Mouse (Mus musculus): Measurements from ENCODE around the gene Ccnc. TPM values are rescaled to one million over a fixed set of nuclear protein-coding genes. Genes with fewer than 3 reads are reported as not detected.

Ccnc gene
- total and polyA plus RNA-seq, 3 experiments = 4.0 to 14.1 (median 9.3) TPM

DNA sequence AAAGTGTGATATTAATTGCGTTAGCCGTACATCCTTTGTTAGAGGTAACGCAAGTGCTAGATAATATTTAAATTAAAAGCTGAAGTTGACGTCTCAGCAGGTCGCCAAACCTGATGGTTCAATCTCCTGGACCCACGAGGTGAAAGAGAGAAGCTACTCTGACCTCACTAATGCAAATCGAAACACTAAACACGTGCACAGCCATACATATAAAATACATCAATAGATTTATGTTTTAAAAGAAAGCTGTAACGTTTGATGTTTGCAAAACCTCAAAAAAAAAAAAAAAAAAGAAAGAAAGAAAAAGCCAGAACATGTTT lies 49.4 kb downstream of the Ccnc start:
- Histone ChIP-seq H3K27ac (no peak overlapping the region; the same call in 1 of the 2 replicates), H3K27me3 (ENCODE audit: control insufficient read depth, insufficient read depth, low read length) (no peaks in the 10 kb centered on the region), H3K4me1 (ENCODE audit: control insufficient read depth, insufficient read depth, low read length) (peaks cover 4% of the 10 kb centered on the region), H3K4me3 (peak overlapping the region; percentile 80), H3K9ac (ENCODE audit: low read depth, low read length) (no peak overlapping the region; the same call in 1 of the 2 replicates), H3K36me3 (ENCODE audit: control insufficient read depth, insufficient read depth, low read length) (peaks cover 3% of the 10 kb centered on the region), H3K79me2 (replicated peaks; ENCODE audit: control insufficient read depth, insufficient read depth, low read length) (no peaks in the 10 kb centered on the region)
- DNase-seq = no peak
- TF ChIP-seq CTCF (IDR thresholded peaks at IDR 0.05) (no peak), POLR2A (IDR thresholded peaks at IDR 0.05; ENCODE audit: insufficient read depth, low read depth, low read length) (no peak), EP300 (IDR thresholded peaks at IDR 0.05; ENCODE audit: insufficient read depth, low read depth, low read length) (no peak)
- 6% methylated on average over 9 of the region's 9 CpGs for WGBS
- intact Hi-C loops (cut with DNase I) = loop anchor here (2.0 to 5.0 kb wide), 2 partner anchors 50 to 70 kb away; partner anchors contain the start of genes Ccnc and Pnisr

- H3K4me1 ChIP-seq (ENCODE audit: control insufficient read depth, insufficient read depth, low read length) = peaks cover 4% of the 10 kb centered on the region
- no peak for TF ChIP-seq EP300 (IDR thresholded peaks at IDR 0.05; ENCODE audit: insufficient read depth, low read depth, low read length)
- no peak for TF ChIP-seq POLR2A (IDR thresholded peaks at IDR 0.05; ENCODE audit: insufficient read depth, low read depth, low read length)
- no peak for TF ChIP-seq CTCF (IDR thresholded peaks at IDR 0.05)
- no peak overlapping the region for H3K4me3 ChIP-seq
- H3K9ac ChIP-seq (ENCODE audit: low read depth, low read length) = no peak overlapping the region
- WGBS = 96% methylated on average over 12 of the region's 12 CpGs
- no peak overlapping the region for H3K27ac ChIP-seq
- no peaks in the 10 kb centered on the region for H3K27me3 ChIP-seq (ENCODE audit: control insufficient read depth, insufficient read depth, low read length)
- no peaks in the 10 kb centered on the region for H3K79me2 ChIP-seq (replicated peaks; ENCODE audit: control insufficient read depth, insufficient read depth, low read length)
- intact Hi-C loops (cut with DNase I) = no loop called here
- H3K36me3 ChIP-seq (ENCODE audit: control insufficient read depth, insufficient read depth, low read length) = peaks cover 3% of the 10 kb centered on the region
- DNase-seq = no peak
Measured at GRCm38 (mm10) chr4:21780816-21781726, 53.6 kb downstream of the Ccnc start.

- no peak for TF ChIP-seq POLR2A (IDR thresholded peaks at IDR 0.05; ENCODE audit: insufficient read depth, low read depth, low read length)
- no peak for TF ChIP-seq CTCF (IDR thresholded peaks at IDR 0.05)
- no peak for TF ChIP-seq EP300 (IDR thresholded peaks at IDR 0.05; ENCODE audit: insufficient read depth, low read depth, low read length)
- H3K4me1 ChIP-seq (ENCODE audit: control insufficient read depth, insufficient read depth, low read length) = no peaks in the 10 kb centered on the region
- no peaks in the 10 kb centered on the region; the same call in 1 of the 2 replicates for H3K36me3 ChIP-seq (ENCODE audit: control insufficient read depth, insufficient read depth, low read length)
- intact Hi-C loops (cut with DNase I) = loop anchor here (5.0 kb wide), 1 partner anchor 39 kb away; no protein-coding TSS in a partner anchor
- H3K79me2 ChIP-seq (replicated peaks; ENCODE audit: control insufficient read depth, insufficient read depth, low read length) = no peaks in the 10 kb centered on the region
- WGBS = 92% methylated on average over 12 of the region's 12 CpGs
- no peak overlapping the region for H3K27ac ChIP-seq
- H3K9ac ChIP-seq (ENCODE audit: low read depth, low read length) = no peak overlapping the region
- H3K27me3 ChIP-seq (ENCODE audit: control insufficient read depth, insufficient read depth, low read length) = no peaks in the 10 kb centered on the region
- no peak for DNase-seq
- no peak overlapping the region for H3K4me3 ChIP-seq
Measured at GRCm38 (mm10) chr4:21786268-21786667, 58.8 kb downstream of the Ccnc start.

GRCm38 (mm10) chr4:21788903-21789302 lies 61.4 kb downstream of the Ccnc start:
- no peaks in the 10 kb centered on the region for H3K36me3 ChIP-seq (ENCODE audit: control insufficient read depth, insufficient read depth, low read length)
- no peaks in the 10 kb centered on the region for H3K4me1 ChIP-seq (ENCODE audit: control insufficient read depth, insufficient read depth, low read length)
- H3K9ac ChIP-seq (ENCODE audit: low read depth, low read length) = no peak overlapping the region
- H3K4me3 ChIP-seq = no peak overlapping the region
- H3K79me2 ChIP-seq (replicated peaks; ENCODE audit: control insufficient read depth, insufficient read depth, low read length) = no peaks in the 10 kb centered on the region
- intact Hi-C loops (cut with DNase I) = loop anchor here (5.0 kb wide), 1 partner anchor 42 kb away; no protein-coding TSS in a partner anchor
- WGBS = 91% methylated on average over 6 of the region's 6 CpGs
- no peaks in the 10 kb centered on the region for H3K27me3 ChIP-seq (ENCODE audit: control insufficient read depth, insufficient read depth, low read length)
- DNase-seq = no peak
- TF ChIP-seq POLR2A (IDR thresholded peaks at IDR 0.05; ENCODE audit: insufficient read depth, low read depth, low read length) (no peak), EP300 (IDR thresholded peaks at IDR 0.05; ENCODE audit: insufficient read depth, low read depth, low read length) (no peak), CTCF (IDR thresholded peaks at IDR 0.05) (no peak)
- no peak overlapping the region for H3K27ac ChIP-seq

DNA sequence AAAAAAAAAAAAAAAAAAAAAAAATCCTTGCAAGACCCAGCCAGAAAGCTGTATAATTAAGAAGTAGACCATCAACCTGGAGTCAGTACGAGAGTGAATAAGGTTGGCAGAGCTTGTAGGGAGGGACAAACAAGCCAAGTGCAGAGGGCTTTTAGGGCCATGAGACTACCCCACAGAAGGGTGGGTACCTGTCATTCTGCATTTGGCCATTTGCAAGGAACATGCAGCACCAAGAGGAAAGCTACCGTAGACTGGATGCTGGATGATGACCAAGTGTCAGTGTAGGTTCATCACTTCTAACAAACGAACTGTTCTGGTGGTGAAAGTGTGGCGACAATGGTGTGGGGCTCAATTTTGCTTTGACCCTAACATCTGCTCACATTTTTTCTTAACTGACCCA lies 62.3 kb downstream of the Ccnc start:
- no peaks in the 10 kb centered on the region for H3K36me3 ChIP-seq (ENCODE audit: control insufficient read depth, insufficient read depth, low read length)
- intact Hi-C loops (cut with DNase I) = loop anchor here (5.0 kb wide), 1 partner anchor 43 kb away; no protein-coding TSS in a partner anchor
- no peaks in the 10 kb centered on the region for H3K79me2 ChIP-seq (replicated peaks; ENCODE audit: control insufficient read depth, insufficient read depth, low read length)
- H3K27me3 ChIP-seq (ENCODE audit: control insufficient read depth, insufficient read depth, low read length) = no peaks in the 10 kb centered on the region
- no peak overlapping the region for H3K27ac ChIP-seq
- no peak for DNase-seq
- WGBS = 82% methylated on average over 4 of the region's 4 CpGs
- no peak for TF ChIP-seq CTCF (IDR thresholded peaks at IDR 0.05)
- no peak for TF ChIP-seq POLR2A (IDR thresholded peaks at IDR 0.05; ENCODE audit: insufficient read depth, low read depth, low read length)
- no peak for TF ChIP-seq EP300 (IDR thresholded peaks at IDR 0.05; ENCODE audit: insufficient read depth, low read depth, low read length)
- no peak overlapping the region for H3K9ac ChIP-seq (ENCODE audit: low read depth, low read length)
- no peaks in the 10 kb centered on the region for H3K4me1 ChIP-seq (ENCODE audit: control insufficient read depth, insufficient read depth, low read length)
- H3K4me3 ChIP-seq = no peak overlapping the region

DNA sequence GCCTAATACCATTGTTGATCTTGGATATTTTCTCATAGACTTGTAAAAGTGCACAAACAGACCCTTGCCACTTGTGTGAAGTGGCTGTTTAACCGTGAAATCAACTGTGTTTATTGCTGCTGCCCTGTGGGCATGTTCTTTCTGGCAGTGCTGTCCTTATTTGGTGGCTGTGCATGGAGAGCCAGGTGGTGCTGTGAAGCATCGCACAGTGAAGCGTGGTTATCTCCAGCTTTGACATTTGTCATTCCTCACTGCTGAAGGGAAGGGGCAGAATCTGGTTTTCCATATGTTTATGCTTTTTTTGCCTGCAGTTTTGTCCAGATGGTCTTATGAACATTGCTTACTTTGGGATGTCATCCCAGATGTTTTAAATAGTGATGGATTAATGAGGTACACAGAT lies 66.1 kb downstream of the Ccnc start:
- intact Hi-C loops (cut with DNase I) = no loop called here
- Histone ChIP-seq H3K4me3 (no peak overlapping the region), H3K79me2 (replicated peaks; ENCODE audit: control insufficient read depth, insufficient read depth, low read length) (no peaks in the 10 kb centered on the region), H3K9ac (ENCODE audit: low read depth, low read length) (no peak overlapping the region), H3K27ac (no peak overlapping the region), H3K27me3 (ENCODE audit: control insufficient read depth, insufficient read depth, low read length) (no peaks in the 10 kb centered on the region), H3K4me1 (ENCODE audit: control insufficient read depth, insufficient read depth, low read length) (no peaks in the 10 kb centered on the region), H3K36me3 (ENCODE audit: control insufficient read depth, insufficient read depth, low read length) (no peaks in the 10 kb centered on the region)
- WGBS = 71% methylated on average over 3 of the region's 3 CpGs
- no peak for DNase-seq
- TF ChIP-seq CTCF (IDR thresholded peaks at IDR 0.05) = no peak
- TF ChIP-seq EP300 (IDR thresholded peaks at IDR 0.05; ENCODE audit: insufficient read depth, low read depth, low read length) = no peak
- no peak for TF ChIP-seq POLR2A (IDR thresholded peaks at IDR 0.05; ENCODE audit: insufficient read depth, low read depth, low read length)

All from heart, adult 2 months (tissue).